Mouse (Mus musculus) gastrocnemius, postnatal 14 days (tissue): ENCODE data around the gene Prkab2. TPM values are rescaled to one million over a fixed set of nuclear protein-coding genes. Genes with fewer than 3 reads are reported as not detected.

Experiments used
- DNase-seq: peaks from one replicate; pipeline ENCODE4 v3.0.0; 2021; ENCODE audit warnings: mixed read lengths
- intact Hi-C: fragments of 180-260 bp; cut with DNase I; formaldehyde crosslinking; loops from one replicate; pipeline ENCODE4 v1.15.1; 2025; ENCODE audit warnings: low total_unique reads
- total RNA-seq, 2 experiments: library from RNA; stranded (reverse); gene quantifications; 2 replicates each; pipeline ENCODE4 v1.2.3; 2021

Prkab2 gene
- total RNA-seq, 2 experiments from 2014 or later, result 65.3 to 69.8 TPM

GRCm38 (mm10) chr3:97642001-97642400 is 16.0 kb upstream of the Prkab2 start:
- intact Hi-C loops, result no loop called here

GRCm38 (mm10) chr3:97648518-97648917 is 9.5 kb upstream of the Prkab2 start:
- no peak for DNase-seq
- intact Hi-C loops, result no loop called here

More at GRCm38 (mm10) chr3:97642001-97642400, 16.0 kb upstream of the Prkab2 start:
- DNase-seq, result no peak

- intact Hi-C loops, result no loop called here
- no peak for DNase-seq
These were observed 9.0 kb upstream of the Prkab2 start for GRCm38 (mm10) chr3:97649022-97649421.

- DNase-seq, result no peak
- intact Hi-C loops, result no loop called here
These were observed 8.5 kb upstream of the Prkab2 start for GRCm38 (mm10) chr3:97649469-97649868.

GRCm38 (mm10) chr3:97651604-97652003 is 6.4 kb upstream of the Prkab2 start:
- intact Hi-C loops, result no loop called here
- DNase-seq, result no peak

GRCm38 (mm10) chr3:97653781-97654180 is 4.2 kb upstream of the Prkab2 start:
- intact Hi-C loops, result no loop called here
- DNase-seq, result no peak

- intact Hi-C loops, result no loop called here
- no peak for DNase-seq
These were observed 3.1 kb upstream of the Prkab2 start for GRCm38 (mm10) chr3:97654901-97655300.

- peak; percentile 71 for DNase-seq
These were observed 617 bp downstream of the Prkab2 start for GRCm38 (mm10) chr3:97658426-97659193.

GRCm38 (mm10) chr3:97659746-97660145 is 1.8 kb downstream of the Prkab2 start:
- DNase-seq, result no peak
- intact Hi-C loops, result no loop called here

More at GRCm38 (mm10) chr3:97658426-97659193, 617 bp downstream of the Prkab2 start:
- intact Hi-C loops, result no loop called here

GRCm38 (mm10) chr3:97661206-97661605 is 3.2 kb downstream of the Prkab2 start:
- DNase-seq, result no peak

GRCm38 (mm10) chr3:97665525-97665924 is 7.5 kb downstream of the Prkab2 start:
- intact Hi-C loops, result no loop called here
- no peak for DNase-seq

More at GRCm38 (mm10) chr3:97661206-97661605, 3.2 kb downstream of the Prkab2 start:
- intact Hi-C loops, result no loop called here

- intact Hi-C loops, result no loop called here
- no peak for DNase-seq
These were observed 8.2 kb downstream of the Prkab2 start for GRCm38 (mm10) chr3:97666154-97666553.

- no peak for DNase-seq
- intact Hi-C loops, result no loop called here
These were observed 9.2 kb downstream of the Prkab2 start for GRCm38 (mm10) chr3:97667093-97667675.

- intact Hi-C loops, result no loop called here
- DNase-seq, result no peak
These were observed 16.7 kb downstream of the Prkab2 start, which contains the start of gene Gm17651 for GRCm38 (mm10) chr3:97674644-97675110. TSS of gene Gm17651 (minus strand) at chr3:97674694.

- DNase-seq, result no peak
- intact Hi-C loops, result no loop called here
These were observed 18.1 kb downstream of the Prkab2 start for GRCm38 (mm10) chr3:97676126-97676525.

GRCm38 (mm10) chr3:97678416-97678815 is 20.4 kb downstream of the Prkab2 start:
- no peak for DNase-seq
- intact Hi-C loops, result no loop called here

- peak; percentile 71 for DNase-seq
- intact Hi-C loops, result loop anchor here (5.0 kb wide), 1 partner anchor 197 kb away; no protein-coding TSS in a partner anchor
These were observed 22.8 kb downstream of the Prkab2 start for GRCm38 (mm10) chr3:97680631-97681320.

GRCm38 (mm10) chr3:97681321-97682158 is 23.5 kb downstream of the Prkab2 start:
- peak; percentile 62 for DNase-seq
- intact Hi-C loops, result loop anchor here (5.0 kb wide), 1 partner anchor 196 kb away; no protein-coding TSS in a partner anchor

GRCm38 (mm10) chr3:97682159-97682502 is 24.1 kb downstream of the Prkab2 start:
- DNase-seq, result no peak
- intact Hi-C loops, result loop anchor here (5.0 kb wide), 1 partner anchor 195 kb away; no protein-coding TSS in a partner anchor
